Mouse (Mus musculus) ES-E14 (cell line): ENCODE results near the gene Prpf19.

Source experiments
- CHD2 ChIP-seq: IDR thresholded peaks from 2 replicates; pipeline ENCODE4 v1.6.1; 2014; ENCODE audit warnings: mild to moderate bottlenecking, low read depth, low read length, inconsistent platforms
- MAFK ChIP-seq: IDR thresholded peaks from 2 replicates; pipeline ENCODE4 v1.6.1; 2014; ENCODE audit warnings: mild to moderate bottlenecking, low read depth, low read length, inconsistent platforms; ENCODE audit not compliant: insufficient read depth

- TF ChIP-seq CHD2 (no peak), MAFK (no peak)
Measured at GRCm38 (mm10) chr19:10869886-10870527, 25.0 kb upstream of the Prpf19 start, which contains the start of gene Tmem132a.
